Mouse (Mus musculus) bone marrow, adult 2 months (tissue): ENCODE measurements around the gene Dock2.

Source experiments
- CTCF ChIP-seq: fragments of 200-500 bp; IDR thresholded peaks from 2 replicates; pipeline ENCODE4 v1.5.1; 2011; ENCODE audit warnings: low read length, control low read depth; ENCODE audit not compliant: control insufficient read depth, insufficient read depth
- POLR2A ChIP-seq: fragments of 200-500 bp; IDR thresholded peaks from 2 replicates; pipeline ENCODE4 v1.6.1; 2011; ENCODE audit warnings: low read depth, mild to moderate bottlenecking, control low read depth, low read length, borderline replicate concordance; ENCODE audit not compliant: control insufficient read depth

GRCm38 (mm10) chr11:34323664-34324063 lies 460.0 kb downstream of the Dock2 start:
- TF ChIP-seq CTCF, result no peak
- no peak for TF ChIP-seq POLR2A
